Mouse (Mus musculus): ENCODE results near the gene Srd5a1.

GRCm38 (mm10) chr13:69553024-69553423 lies 58.2 kb downstream of the Srd5a1 start:
- TF ChIP-seq GATA1 (IDR thresholded peaks at IDR 0.05; ENCODE audit: borderline replicate concordance, low read length) (no peak), FLI1 (IDR thresholded peaks at IDR 0.05; ENCODE audit: low read length) (no peak)

All from megakaryocyte, embryonic 14.5 days (primary cell).